Mouse (Mus musculus): ENCODE data around the gene Scrn1.

Gene Scrn1

DNA sequence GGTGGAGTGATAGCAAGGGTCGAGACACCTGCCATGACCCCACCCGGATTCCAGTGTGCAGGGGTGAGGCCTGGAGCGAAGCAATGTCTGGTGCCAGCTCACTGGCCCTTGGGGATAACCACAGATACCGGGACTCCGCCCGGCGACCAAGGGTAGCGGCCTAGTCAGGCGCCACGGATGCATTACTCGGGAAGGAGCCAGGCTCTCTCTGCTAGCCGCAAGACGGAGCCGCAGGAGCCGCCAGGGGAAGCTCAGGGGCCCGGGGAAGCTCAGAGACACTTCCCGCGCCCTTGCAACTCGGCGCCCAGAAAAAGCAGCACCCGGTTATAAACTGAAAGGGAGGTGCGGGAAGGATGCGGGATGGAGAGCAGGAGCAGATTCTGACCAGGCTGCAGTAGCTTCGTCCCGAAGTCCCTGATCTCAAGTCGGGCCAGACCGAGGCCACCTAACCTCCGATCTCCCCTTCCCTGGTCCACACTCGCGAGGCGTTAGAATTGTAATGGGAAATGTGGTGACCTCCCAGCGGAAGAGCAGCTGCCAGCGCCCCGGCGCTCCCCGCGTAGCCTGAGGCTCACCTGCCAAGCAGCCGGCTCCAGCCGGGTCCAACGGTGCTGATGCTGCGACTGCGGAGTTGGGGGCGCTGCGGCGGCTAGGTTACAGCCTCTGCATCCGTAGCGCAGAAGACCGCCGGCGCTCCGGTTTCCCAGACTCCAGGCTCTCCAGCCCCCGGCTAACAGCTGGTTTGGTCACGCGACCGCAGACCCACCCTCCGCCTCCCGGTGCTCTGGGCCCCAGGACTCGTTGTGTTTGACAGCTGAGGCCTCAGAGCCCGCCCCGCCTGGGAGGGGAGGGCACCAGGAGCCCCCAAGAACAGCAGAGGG lies at the start of gene Scrn1:
Scrn1 (minus strand) TSS at position 825 of the 881 bp plus-strand sequence.
- peak; percentile 58 to 78 for DNase-seq (ENCODE audit: low spot score in 2 of 2)

DNA sequence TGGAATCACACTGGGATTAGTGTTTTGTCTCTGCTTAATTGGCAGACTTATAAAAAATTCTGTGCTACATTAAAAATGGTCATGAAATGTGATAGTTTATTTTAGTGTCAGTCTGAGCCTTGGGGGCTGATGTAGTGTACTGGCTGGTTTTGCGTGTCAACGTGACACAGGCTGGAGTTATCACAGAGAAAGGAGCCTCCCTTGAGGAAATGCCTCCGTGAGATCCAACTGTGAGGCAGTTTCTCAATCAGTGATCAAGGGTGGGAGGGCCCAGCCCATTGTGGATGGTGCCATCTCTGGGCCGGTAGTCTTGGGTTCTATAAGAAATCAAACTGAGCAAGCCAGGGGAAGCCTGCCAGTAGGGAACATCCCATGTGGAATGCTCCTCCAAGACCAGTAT lies 40.0 kb upstream of the Scrn1 start:
- no peak for DNase-seq (ENCODE audit: low spot score in 2 of 2)

DNA sequence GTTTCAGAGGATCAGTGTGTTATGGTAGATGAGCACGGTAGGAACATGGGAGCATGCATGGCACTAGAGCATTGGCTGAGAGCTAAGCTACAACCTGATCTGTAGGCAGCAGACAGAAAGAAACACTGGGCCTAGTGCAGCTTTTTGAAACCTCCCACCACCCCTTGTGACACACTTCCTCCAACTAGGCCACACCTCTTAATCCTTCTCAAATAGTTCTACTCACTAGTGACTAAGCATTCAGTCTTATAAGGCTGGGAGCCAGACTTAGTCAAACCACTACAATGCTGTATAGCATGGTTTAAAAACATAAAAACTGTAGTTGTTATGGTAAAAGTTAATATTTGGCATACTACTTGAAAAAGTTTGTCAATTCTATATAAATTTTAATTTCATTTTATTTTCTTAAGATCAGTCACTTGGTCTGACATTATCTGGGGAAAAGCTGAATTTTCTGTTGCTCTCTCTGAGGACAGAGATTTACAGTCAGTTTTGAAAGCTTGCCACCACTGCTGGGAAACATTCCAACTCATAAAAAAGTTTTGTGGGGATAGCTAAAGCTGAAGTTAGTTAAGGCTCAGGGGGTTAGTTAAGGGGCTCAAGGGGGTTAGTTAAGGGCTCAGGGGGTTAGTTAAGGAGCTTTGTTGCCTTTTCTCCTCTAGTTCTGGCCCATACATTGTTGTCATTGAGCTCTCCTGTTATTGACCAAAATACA lies 37.9 kb upstream of the Scrn1 start:
- no peak for DNase-seq (ENCODE audit: low spot score in 2 of 2)

DNA sequence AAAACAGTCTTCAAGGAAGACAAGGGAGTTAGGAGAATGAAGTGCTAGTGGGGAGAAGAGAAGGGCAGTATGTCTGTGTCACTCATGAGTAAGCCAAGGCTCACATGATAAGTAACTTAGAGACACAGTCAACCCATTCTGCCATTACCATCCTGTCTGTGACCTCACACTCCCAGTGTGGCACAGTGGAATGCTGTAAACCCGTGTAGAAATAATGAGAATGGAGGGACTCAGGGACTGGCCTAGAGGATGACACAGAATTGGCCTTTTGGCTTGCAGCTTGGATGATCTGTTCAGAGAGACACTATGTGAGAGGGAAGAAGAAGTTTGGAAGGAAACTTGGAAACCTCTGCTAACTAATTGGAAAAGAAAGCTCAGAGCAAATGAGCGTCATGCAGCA lies 36.6 kb upstream of the Scrn1 start:
- no peak for DNase-seq (ENCODE audit: low spot score in 2 of 2)

DNA sequence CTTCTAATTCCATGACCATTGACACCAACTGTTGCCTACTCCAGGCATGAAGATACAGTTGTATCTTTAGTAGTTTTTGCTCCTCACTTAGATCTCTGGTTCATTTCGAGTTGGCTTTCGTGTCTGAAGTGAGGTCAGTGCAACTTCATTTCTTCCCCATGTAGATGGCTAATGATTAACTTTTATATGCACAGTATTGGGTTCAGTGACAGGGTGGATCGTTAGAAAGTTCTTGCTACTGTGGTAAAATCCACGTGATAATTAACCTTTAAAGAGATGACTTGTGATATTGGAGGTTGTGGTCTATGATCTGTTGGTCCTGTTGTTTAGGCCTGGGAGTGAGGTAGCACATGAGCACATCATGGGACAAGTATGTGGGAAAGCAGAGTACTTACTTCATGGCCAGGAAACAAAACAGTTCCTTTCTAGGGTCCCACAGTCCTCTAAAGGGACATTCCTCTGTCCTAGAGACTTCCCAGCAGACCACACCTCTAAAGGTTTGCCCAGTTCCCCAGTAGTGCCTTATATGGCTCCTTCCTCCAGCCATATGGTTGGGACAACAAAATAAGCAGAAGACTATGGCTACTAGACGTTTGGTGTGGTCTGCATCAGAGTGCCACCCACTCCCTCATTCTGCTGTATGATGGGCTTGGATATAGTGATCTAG lies 34.5 kb upstream of the Scrn1 start:
- DNase-seq (ENCODE audit: low spot score in 2 of 2): no peak

DNA sequence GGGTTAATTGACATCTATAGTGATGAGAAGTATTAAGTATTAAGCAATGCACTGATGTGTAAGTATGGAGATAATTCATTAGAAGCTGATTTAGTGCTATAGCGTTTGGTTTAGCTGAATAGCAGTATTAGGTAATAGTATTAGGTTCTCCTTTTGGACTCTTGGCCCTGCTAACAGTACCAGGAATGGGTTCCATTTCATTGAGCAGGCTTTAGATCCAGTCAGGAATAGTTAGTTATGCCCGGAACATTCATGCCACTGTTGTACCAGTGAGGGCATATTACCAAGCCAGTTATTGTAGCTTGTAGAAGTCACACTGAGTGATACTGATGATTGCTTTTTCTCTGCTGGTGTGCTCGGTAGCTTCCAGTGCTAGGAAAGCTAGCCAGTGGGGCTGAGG lies 31.4 kb upstream of the Scrn1 start:
- DNase-seq (ENCODE audit: low spot score in 2 of 2): no peak

DNA sequence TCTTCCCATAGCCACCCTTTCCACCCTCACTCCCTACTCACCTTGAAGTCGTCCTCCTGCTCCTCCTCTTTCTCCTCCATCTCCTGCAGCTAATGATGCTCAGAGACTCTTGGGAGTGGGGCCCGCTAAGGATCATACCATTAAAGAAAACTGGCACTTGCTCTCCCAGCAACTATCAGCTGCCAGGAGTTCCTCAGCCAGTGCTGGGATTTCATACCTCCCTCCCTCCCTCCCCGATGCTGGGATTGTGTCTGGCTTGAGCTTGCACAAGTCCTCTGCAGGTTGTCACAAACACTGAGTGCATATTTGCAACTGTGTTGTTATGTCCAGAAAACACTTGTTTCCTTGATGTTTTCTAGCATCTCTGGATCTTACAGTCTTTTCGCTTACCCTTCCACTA lies 30.9 kb upstream of the Scrn1 start, which contains the start of gene Fkbp14:
Fkbp14 (minus strand) TSS at position 101 of the 400 bp plus-strand sequence.
- no peak for DNase-seq (ENCODE audit: low spot score in 2 of 2)

DNA sequence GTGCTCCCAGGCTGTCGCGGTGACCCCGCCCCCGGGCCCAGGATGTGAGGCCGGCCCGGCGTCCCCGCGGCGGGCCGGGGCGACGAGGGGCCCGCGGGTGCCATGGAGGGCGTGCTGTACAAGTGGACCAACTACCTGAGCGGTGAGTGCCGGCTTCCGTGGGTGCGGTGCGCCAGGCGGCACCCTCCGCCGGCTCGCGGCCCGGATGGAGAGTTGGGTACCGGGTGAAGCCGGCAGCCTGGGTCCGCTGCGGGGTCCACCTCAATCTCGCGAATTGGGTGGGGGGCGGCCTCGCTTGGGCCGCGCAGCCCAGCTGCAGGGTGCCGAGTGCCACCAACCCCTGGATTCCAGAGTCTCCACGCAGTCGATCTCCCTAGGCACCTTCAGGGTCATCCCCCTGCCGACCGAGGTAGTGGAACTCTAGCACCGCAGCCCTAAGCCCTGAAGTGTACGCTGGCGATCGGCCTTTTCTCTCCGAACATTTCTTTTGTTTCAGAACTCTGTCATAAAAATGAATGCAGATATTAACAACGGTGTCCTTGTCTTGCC lies 29.1 kb upstream of the Scrn1 start:
- peak in 1 of 2 experiments; percentile 21 for DNase-seq (ENCODE audit: low spot score in 2 of 2)

DNA sequence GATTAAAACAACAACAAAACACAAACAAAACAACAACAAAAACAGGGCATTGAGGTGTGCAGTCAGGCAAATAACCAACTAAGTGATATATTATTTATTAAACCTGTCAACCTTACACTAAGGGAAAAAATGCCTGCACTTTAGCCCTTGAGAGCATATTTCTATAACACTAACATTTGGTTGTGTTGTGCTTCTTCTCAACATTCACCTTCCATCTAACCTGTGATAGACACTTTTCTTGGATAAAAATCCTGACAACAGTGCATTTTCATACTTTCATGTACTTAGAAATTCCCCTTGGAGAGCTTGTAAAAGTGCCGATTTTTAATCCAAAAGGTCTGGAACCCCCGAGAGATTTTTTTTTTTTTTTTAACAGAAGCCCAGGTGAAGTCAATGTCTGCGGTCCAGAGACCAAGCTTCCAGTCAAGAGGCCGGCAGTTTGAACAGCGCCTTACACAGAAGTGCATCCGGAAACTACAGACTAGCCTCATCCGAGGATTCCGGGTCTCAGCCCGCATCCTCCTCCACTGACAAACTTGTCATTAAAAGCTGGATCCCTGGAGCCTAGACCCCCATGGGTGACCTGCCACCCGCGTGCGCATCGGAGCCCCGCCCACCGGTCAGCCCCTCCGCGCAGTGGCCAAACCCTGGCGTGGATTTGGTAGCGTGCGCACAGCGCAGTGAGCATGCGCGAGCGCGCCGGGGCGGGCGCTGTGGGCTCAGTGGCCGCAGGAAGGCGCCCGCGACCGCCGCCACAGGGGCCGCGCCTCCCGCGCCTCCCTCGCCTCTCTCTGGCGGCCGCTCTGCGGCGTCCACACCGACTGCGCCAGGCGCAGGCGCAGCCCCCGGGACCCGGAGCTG lies 28.4 kb upstream of the Scrn1 start, which contains the start of gene Plekha8:
Plekha8 (plus strand) TSS at position 643 of the 861 bp plus-strand sequence.
- peak; percentile 66 to 89 for DNase-seq (ENCODE audit: low spot score in 2 of 2)

DNA sequence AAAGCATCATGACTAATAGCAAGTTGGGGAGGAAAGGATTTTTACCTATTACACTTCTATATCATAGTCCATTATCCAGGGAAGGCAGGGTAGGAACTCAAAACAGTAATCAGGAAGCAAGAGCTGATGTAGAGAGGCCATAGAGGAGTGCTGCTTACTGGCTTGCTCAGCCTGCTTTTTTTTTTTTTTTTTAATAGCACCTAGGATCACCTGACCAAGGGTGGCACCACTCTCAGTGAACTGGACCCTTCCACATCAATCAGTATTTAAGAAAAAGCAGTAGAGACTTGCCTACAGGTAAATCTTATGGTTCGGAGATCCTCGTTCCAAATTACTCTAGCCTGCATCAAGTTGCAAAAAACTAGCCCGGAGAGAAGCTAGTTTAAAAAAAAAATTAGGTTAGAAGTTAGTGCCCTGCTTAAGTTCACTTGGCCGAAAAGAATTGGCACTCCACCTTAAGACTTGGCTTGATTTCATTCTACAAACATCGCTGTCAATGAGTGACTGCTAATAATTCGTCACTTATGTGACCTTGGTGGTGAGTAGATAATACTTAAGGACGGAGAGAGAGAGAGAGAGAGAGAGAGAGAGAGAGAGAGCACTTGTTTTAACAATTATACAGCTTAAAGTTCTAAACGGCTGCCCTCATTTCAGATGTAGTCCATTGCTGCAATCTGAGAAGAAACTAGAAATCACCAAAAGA lies 27.6 kb upstream of the Scrn1 start:
- DNase-seq (ENCODE audit: low spot score in 2 of 2): no peak

DNA sequence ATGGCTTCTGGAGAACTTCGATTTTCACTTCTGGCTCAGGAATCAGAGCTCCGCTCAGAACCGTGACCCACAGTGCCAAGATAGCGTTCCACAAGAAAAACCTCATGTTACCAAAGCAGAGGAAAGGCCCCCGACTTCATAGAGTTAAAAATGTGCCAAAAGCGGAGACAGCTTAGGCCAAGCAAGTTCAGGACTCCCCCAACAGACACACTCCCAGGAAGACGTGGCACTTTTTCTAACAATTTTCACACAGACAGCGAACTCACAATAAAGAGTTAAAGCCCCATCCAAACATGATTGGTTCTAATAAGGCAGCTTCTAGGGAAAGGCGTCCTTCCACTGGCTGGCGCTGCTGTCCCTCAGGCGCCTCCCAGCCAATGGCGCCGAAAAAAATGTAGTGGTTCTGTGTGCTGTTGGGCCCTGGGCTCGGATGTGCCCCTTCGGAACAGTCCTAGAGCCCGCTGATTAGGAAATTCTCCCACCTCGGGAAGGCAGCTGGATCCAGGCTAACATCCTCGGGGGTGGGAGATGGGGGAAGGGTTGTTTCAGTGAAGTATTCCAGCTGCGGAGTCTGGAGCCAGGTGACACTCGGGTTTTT lies 26.7 kb upstream of the Scrn1 start:
- peak; percentile 92 to 97 for DNase-seq (ENCODE audit: low spot score in 2 of 2)

DNA sequence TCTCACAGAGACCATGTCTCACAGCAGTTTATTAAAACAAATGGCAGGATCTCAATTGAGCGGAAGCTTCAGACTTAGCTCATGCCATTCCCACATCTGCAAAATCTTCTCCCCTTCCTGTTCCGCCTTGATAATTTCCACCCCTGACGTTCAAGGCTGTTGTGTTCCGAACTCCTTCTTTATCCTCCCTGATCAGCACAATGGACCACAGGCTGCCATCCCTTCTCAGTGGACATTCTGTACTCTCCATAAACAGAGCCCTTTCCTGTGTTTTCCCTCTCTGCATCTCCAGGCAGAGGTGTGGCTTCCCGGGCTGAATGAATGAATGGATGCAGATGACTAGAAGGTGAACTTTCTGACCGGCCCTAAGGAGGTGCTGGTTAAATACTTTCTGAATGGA lies 25.5 kb upstream of the Scrn1 start:
- DNase-seq (ENCODE audit: low spot score in 2 of 2): no peak

DNA sequence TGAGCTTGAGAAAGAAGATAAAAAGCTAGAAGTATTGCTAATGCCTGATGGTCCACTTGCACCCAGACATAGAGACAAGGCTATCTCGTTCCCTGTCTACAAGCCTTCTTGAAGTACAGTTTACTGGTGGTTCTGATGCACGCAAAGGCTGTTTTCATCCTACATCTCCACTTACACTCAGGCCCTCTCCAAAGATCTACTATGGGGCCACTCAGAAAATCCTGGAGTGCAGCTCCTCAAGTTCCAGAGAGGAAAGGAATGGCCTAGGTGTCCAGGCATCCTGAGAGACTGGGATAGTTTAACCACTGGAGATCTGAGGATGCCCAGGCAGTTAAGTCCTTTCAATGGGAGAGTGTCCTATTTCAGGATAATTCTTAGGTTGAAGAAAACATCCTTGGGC lies 24.4 kb upstream of the Scrn1 start:
- no peak for DNase-seq (ENCODE audit: low spot score in 2 of 2)

DNA sequence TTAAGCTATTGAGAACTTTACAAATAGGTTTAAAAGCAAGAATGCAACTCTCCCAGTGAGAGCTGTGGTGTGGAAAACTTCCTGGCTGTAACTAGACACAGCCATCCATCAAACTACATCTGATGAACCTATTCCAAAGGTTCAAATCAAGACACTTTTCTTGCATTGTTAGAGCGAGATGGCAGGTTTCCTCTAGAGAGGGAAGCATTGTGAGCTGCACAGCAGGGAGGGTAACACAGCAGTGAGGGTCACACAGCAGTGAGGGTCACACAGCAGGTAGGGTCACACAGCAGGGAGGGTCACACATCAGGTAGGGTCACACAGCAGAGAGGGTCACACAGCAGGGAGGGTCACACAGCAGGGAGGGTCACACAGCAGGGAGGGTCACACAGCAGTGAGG lies 21.9 kb upstream of the Scrn1 start:
- no peak for DNase-seq (ENCODE audit: low spot score in 2 of 2)

DNA sequence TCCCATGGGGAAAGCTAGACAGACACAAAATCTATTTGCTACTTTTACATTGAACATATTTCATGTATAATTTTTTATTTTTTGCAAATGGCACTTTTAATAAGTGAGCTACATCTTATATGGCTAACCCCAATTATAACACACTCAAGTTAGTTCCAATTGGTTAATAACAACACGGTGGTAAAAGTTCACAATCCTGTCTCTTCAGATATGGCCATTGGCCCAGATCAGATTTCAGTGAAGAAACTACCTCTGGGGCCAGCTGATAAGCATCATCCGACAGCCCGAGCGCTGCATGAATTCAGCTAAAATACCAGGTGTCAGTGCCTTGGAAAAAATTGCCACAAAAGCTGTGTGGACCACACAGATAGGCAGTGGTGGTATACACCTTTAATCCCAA lies 21.4 kb upstream of the Scrn1 start:
- no peak for DNase-seq (ENCODE audit: low spot score in 2 of 2)

DNA sequence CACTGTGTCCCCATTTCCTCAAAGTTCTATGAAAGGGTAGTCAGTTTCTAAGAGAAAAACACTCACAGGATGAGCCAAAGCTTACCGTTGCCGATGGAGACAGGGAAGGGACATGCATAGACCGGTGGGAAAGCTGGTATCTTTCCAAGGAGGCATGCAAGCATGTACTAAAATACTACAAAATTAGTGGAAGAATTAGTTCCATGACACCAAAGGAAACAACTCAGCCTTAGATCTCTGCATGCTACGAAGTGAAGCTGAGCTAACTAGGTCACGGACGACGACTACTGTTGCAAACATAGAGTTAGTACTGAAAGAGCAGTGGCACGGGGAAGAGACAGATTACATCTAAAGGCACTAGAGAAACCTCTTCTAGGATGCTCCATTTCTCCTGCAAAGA lies 20.6 kb upstream of the Scrn1 start:
- no peak for DNase-seq (ENCODE audit: low spot score in 2 of 2)

DNA sequence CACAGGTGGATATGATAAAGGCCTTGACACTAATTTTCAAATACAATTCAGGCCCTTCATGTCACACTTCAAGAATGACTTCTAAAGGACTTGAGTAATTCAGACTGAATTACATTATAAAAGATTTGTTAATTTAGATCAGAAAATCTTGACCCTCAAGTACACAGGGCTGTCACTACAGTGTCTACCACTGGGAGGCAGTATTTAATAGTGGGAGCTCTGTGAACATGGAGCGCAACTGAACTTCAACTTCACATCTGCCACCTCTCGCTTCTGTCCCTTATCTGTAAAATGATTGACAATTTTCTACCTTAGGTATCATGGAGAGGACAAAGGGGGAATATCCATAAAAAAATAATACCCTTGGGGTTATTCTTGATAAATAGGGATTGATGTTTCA lies 19.9 kb upstream of the Scrn1 start:
- peak in 1 of 2 experiments; percentile 55 for DNase-seq (ENCODE audit: low spot score in 2 of 2)

DNA sequence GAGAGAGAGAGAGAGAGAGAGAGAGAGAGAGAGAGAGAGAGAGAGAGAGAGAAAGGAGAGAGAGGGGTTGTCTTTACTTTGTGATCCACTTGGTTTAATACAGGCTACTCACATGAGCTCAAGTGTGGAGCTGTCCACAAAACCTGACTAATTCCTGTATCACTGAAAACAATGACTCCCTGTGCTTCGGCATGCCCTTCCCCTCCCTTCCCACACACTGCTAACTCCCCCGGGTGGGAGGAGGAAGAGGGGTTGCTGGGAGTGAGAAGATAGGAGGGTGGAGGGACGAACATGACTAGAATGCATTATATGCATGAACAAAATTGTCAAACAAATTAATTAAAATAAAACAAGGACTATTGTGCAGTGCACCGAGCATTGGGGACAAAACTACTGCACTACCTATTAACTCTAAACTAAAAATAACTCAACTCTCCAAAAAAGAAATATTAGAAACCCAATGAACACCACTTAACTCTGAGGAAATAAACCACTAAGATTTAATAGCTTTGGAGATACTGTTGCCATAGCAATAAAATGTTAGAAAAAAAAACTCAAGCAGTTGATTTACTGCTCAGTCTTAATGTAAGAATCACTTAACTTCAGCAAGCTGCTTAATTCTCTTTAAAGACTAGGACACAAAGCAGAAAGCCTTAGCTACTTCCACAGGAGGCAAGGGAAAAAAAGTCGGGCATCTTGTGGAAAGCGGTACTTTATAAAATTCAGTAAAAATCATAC lies 7.1 kb upstream of the Scrn1 start:
- no peak for DNase-seq (ENCODE audit: low spot score in 2 of 2)

DNA sequence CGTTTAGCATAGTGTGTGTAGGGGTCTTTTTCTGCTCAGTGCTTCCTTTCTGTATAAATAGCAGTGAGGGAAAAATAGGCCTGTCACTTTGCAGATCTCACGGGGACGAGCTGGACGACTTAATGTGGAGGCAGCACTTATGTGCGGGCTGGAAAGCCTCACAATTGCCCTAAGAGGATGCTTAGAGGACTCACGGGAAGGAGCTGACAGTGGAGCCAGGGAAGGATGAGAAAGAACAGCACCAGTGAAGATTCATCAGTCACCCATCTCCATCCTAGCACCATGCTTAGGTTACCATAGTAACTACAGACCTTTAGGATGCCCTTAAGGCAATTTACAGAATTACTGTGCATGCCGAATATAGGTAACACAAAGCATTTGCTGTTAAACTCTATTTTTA lies 3.5 kb upstream of the Scrn1 start:
- DNase-seq (ENCODE audit: low spot score in 2 of 2): peak in 1 of 2 experiments; percentile 19

All from left cerebral cortex, adult 9 months (tissue).